Mouse (Mus musculus) MEL (cell line): ENCODE measurements around the gene Efr3b. TPM values are rescaled to one million over a fixed set of nuclear protein-coding genes. Genes with fewer than 3 reads are reported as not detected.

Source experiments
- DNase-seq: peaks from one replicate; pipeline ENCODE4 v3.0.0; 2011; ENCODE audit warnings: low read depth, low spot score
- H3K27ac ChIP-seq: 2 replicates; pipeline ENCODE4 v1.5.1; 2012; ENCODE audit warnings: low read depth, mild to moderate bottlenecking, control low read depth, low read length, moderate library complexity; ENCODE audit not compliant: control insufficient read depth
- H3K27me3 ChIP-seq, 2 experiments: fragments of 150-350 bp in 1 of 2; sonication (generic) in 1 of 2; 2 replicates each; pipeline ENCODE4 v1.6.1; 2012; ENCODE audit warnings: low read length in 2 of 2, mild to moderate bottlenecking in 2 of 2, improper control_type of control experiment in 1 of 2, moderate library complexity in 1 of 2; ENCODE audit not compliant: insufficient read depth in 2 of 2, control insufficient read depth in 1 of 2
- H3K36me3 ChIP-seq, 2 experiments: 2 replicates each; pipeline ENCODE4 v1.6.1; 2012 to 2014; ENCODE audit warnings: low read length in 2 of 2, improper control_type of control experiment in 1 of 2, inconsistent platforms in 1 of 2, mild to moderate bottlenecking in 1 of 2; ENCODE audit not compliant: insufficient read depth in 2 of 2, control insufficient read depth in 1 of 2
- H3K4me1 ChIP-seq, 2 experiments: fragments of 150-350 bp in 1 of 2; sonication (generic) in 1 of 2; 2 replicates each; pipeline ENCODE4 v1.6.1; 2012; ENCODE audit warnings: low read length in 2 of 2, improper control_type of control experiment in 1 of 2, mild to moderate bottlenecking in 1 of 2; ENCODE audit not compliant: insufficient read depth in 2 of 2, control insufficient read depth in 1 of 2
- H3K4me3 ChIP-seq, 2 experiments: fragments of 150-350 bp in 1 of 2; sonication (generic) in 1 of 2; 2 replicates each; pipeline ENCODE4 v1.5.1; 2012; ENCODE audit warnings: low read depth in 2 of 2, low read length in 2 of 2, mild to moderate bottlenecking in 2 of 2, moderate library complexity in 2 of 2, control low read depth in 1 of 2, improper control_type of control experiment in 1 of 2; ENCODE audit not compliant: control insufficient read depth in 1 of 2, insufficient read depth in 1 of 2
- H3K79me2 ChIP-seq: 2 replicates; pipeline ENCODE4 v1.6.1; 2012; ENCODE audit warnings: mild to moderate bottlenecking, low read length, moderate library complexity; ENCODE audit not compliant: control insufficient read depth, poor library complexity, insufficient read depth
- H3K9ac ChIP-seq: 2 replicates; pipeline ENCODE4 v1.6.1; 2012; ENCODE audit warnings: low read depth, mild to moderate bottlenecking, control low read depth, low read length, moderate library complexity; ENCODE audit not compliant: control insufficient read depth, poor library complexity, severe bottlenecking
- H3K9me3 ChIP-seq: fragments of 150-350 bp; sonication (generic); replicated peaks from 2 replicates; pipeline ENCODE4 v1.6.1; 2012; ENCODE audit warnings: mild to moderate bottlenecking, low read length, improper control_type of control experiment, moderate library complexity; ENCODE audit not compliant: insufficient read depth
- BHLHE40 ChIP-seq: IDR thresholded peaks from 2 replicates; pipeline ENCODE4 v1.6.1; 2012; ENCODE audit warnings: low read depth, mild to moderate bottlenecking, inconsistent platforms, low read length, improper control_type of control experiment, borderline replicate concordance
- CHD2 ChIP-seq: IDR thresholded peaks from 2 replicates; pipeline ENCODE4 v1.6.1; 2011; ENCODE audit warnings: low read length, improper control_type of control experiment
- CTCF ChIP-seq, 3 experiments: IDR thresholded peaks in 2 of 3; conservative IDR thresholded peaks in 1 of 3; 2 replicates each; pipeline ENCODE4 v1.5.1; 2011 to 2012; ENCODE audit warnings: low read length in 3 of 3, low read depth in 2 of 3, mild to moderate bottlenecking in 2 of 3, improper control_type of control experiment in 1 of 3, inconsistent platforms in 1 of 3, mixed read lengths in 1 of 3, moderate library complexity in 1 of 3; ENCODE audit not compliant: control insufficient read depth in 1 of 3, insufficient read depth in 1 of 3, poor library complexity in 1 of 3, severe bottlenecking in 1 of 3
- E2F4 ChIP-seq: IDR thresholded peaks from 2 replicates; pipeline ENCODE4 v1.6.1; 2011; ENCODE audit warnings: low read depth, low read length, improper control_type of control experiment, borderline replicate concordance
- ELF1 ChIP-seq: IDR thresholded peaks from 2 replicates; pipeline ENCODE4 v1.6.1; 2014; ENCODE audit warnings: low read depth, mild to moderate bottlenecking, inconsistent platforms, low read length, improper control_type of control experiment, moderate library complexity
- EP300 ChIP-seq, 2 experiments: IDR thresholded peaks; 2 replicates each; pipeline ENCODE4 v1.6.1; 2011; ENCODE audit warnings: improper control_type of control experiment in 2 of 2, low read length in 2 of 2, low read depth in 1 of 2, mild to moderate bottlenecking in 1 of 2
- ETS1 ChIP-seq: IDR thresholded peaks from 2 replicates; pipeline ENCODE4 v1.6.1; 2012; ENCODE audit warnings: low read depth, mild to moderate bottlenecking, inconsistent platforms, low read length, improper control_type of control experiment, moderate library complexity
- GATA1 ChIP-seq: IDR thresholded peaks from 2 replicates; pipeline ENCODE4 v1.6.1; 2011; ENCODE audit warnings: low read depth, low read length, improper control_type of control experiment
- HCFC1 ChIP-seq: IDR thresholded peaks from 2 replicates; pipeline ENCODE4 v1.6.1; 2012; ENCODE audit warnings: low read depth, mild to moderate bottlenecking, inconsistent platforms, low read length, improper control_type of control experiment, moderate library complexity
- KAT2A ChIP-seq: conservative IDR thresholded peaks from 2 replicates; pipeline ENCODE4 v1.6.1; 2012; ENCODE audit warnings: low read depth, low read length, improper control_type of control experiment, inconsistent platforms
- MAX ChIP-seq: IDR thresholded peaks from 2 replicates; pipeline ENCODE4 v1.6.1; 2011; ENCODE audit warnings: low read length, improper control_type of control experiment
- MAZ ChIP-seq: IDR thresholded peaks from 2 replicates; pipeline ENCODE4 v1.6.1; 2012; ENCODE audit warnings: low read depth, mild to moderate bottlenecking, inconsistent platforms, low read length, improper control_type of control experiment
- MEF2A ChIP-seq: IDR thresholded peaks from 2 replicates; pipeline ENCODE4 v1.6.1; 2014; ENCODE audit warnings: low read depth, mild to moderate bottlenecking, inconsistent platforms, low read length, improper control_type of control experiment; ENCODE audit not compliant: poor library complexity, insufficient replicate concordance, severe bottlenecking; ENCODE audit errors: extremely low read depth
- MXI1 ChIP-seq: IDR thresholded peaks from 2 replicates; pipeline ENCODE4 v1.6.1; 2011; ENCODE audit warnings: mild to moderate bottlenecking, low read depth, low read length, improper control_type of control experiment
- MYB ChIP-seq: IDR thresholded peaks from 2 replicates; pipeline ENCODE4 v1.6.1; 2011; ENCODE audit warnings: mild to moderate bottlenecking, low read depth, low read length, improper control_type of control experiment
- NELFE ChIP-seq: IDR thresholded peaks from 2 replicates; pipeline ENCODE4 v1.6.1; 2011; ENCODE audit warnings: low read depth, low read length, improper control_type of control experiment
- NRF1 ChIP-seq: IDR thresholded peaks from 2 replicates; pipeline ENCODE4 v1.6.1; 2014; ENCODE audit warnings: low read depth, mild to moderate bottlenecking, inconsistent platforms, low read length, improper control_type of control experiment, moderate library complexity; ENCODE audit not compliant: poor library complexity, insufficient read depth, severe bottlenecking
- POLR2A ChIP-seq, 2 experiments: IDR thresholded peaks; 2 replicates each; pipeline ENCODE4 v1.6.1; 2011 to 2012; ENCODE audit warnings: low read length in 2 of 2, mild to moderate bottlenecking in 2 of 2, control low read depth in 1 of 2, improper control_type of control experiment in 1 of 2, low read depth in 1 of 2, moderate library complexity in 1 of 2; ENCODE audit not compliant: control insufficient read depth in 1 of 2, insufficient read depth in 1 of 2, poor library complexity in 1 of 2
- POLR2AphosphoS2 ChIP-seq: IDR thresholded peaks from 2 replicates; pipeline ENCODE4 v1.6.1; 2011; ENCODE audit warnings: low read length, improper control_type of control experiment
- POLR2AphosphoS5 ChIP-seq: IDR thresholded peaks from 2 replicates; pipeline ENCODE4 v1.6.1; 2012; ENCODE audit warnings: low read depth, borderline replicate concordance, mild to moderate bottlenecking, inconsistent platforms, low read length, moderate library complexity, mixed read lengths
- RAD21 ChIP-seq: IDR thresholded peaks from 2 replicates; pipeline ENCODE4 v1.6.1; 2011; ENCODE audit warnings: mild to moderate bottlenecking, low read depth, low read length, improper control_type of control experiment
- RCOR1 ChIP-seq: IDR thresholded peaks from 2 replicates; pipeline ENCODE4 v1.6.1; 2012; ENCODE audit warnings: low read depth, mild to moderate bottlenecking, inconsistent platforms, low read length, improper control_type of control experiment
- SIN3A ChIP-seq: IDR thresholded peaks from 2 replicates; pipeline ENCODE4 v1.6.1; 2012; ENCODE audit warnings: low read length, improper control_type of control experiment, inconsistent platforms
- TBP ChIP-seq: IDR thresholded peaks from 2 replicates; pipeline ENCODE4 v1.8.0; 2011; ENCODE audit warnings: low read depth, low read length, improper control_type of control experiment
- TCF12 ChIP-seq: IDR thresholded peaks from 2 replicates; pipeline ENCODE4 v1.6.1; 2014; ENCODE audit warnings: low read depth, mild to moderate bottlenecking, inconsistent platforms, low read length, improper control_type of control experiment, moderate library complexity
- USF2 ChIP-seq, 2 experiments: IDR thresholded peaks; 2 replicates each; pipeline ENCODE4 v1.6.1; 2011 to 2012; ENCODE audit warnings: improper control_type of control experiment in 2 of 2, low read length in 2 of 2, borderline replicate concordance in 1 of 2, inconsistent platforms in 1 of 2, low read depth in 1 of 2, mild to moderate bottlenecking in 1 of 2; ENCODE audit not compliant: insufficient read depth in 1 of 2
- ZC3H11A ChIP-seq: IDR thresholded peaks from 2 replicates; pipeline ENCODE4 v1.6.1; 2012; ENCODE audit warnings: low read depth, mild to moderate bottlenecking, inconsistent platforms, low read length, improper control_type of control experiment
- ZMIZ1 ChIP-seq: IDR thresholded peaks from 2 replicates; pipeline ENCODE4 v1.6.1; 2012; ENCODE audit warnings: low read depth, mild to moderate bottlenecking, inconsistent platforms, low read length, improper control_type of control experiment, moderate library complexity
- polyA plus RNA-seq, 2 experiments: library from polyadenylated mRNA; stranded (reverse) in 1 of 2; unstranded in 1 of 2; fragments of >175 nt in 1 of 2; fragments of >200 nt in 1 of 2; gene quantifications; 2 replicates each; pipeline versions ENCODE4 v1.2.1 to v1.2.4; 2012; ENCODE audit warnings: low replicate concordance in 2 of 2, low read depth in 1 of 2; ENCODE audit not compliant: insufficient read length in 2 of 2, insufficient read depth in 1 of 2, missing spikeins in 1 of 2
- total RNA-seq: library from RNA; depleted of rRNA; stranded (reverse); fragments of 300-350 nt; gene quantifications from 2 replicates; pipeline ENCODE4 v1.2.3, GENCODE M21; 2012

The Efr3b gene
- total and polyA plus RNA-seq, 3 experiments: 1.5 to 1.7 TPM; not detected in 1

DNA sequence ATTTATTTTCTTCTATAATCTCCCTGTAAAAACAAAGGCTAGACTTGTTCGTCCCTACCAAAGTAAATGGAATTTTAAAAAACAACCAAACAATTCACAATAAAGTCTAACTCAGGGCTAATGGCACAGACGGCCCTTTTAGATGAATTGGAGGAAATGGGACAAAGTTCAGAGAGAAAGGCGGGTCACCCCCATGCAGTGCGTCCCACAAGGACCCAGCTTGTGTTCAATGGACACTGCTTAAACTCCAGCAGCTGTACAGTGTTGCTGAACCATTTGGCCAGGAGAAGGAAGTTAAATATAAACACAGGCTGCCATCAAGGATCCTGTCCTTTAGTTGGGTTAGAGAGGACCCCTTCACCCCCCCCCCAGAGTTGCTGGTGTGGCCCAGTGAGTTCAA is 30.9 kb downstream of the Efr3b start:
- H3K4me3 ChIP-seq: no peak overlapping the region
- H3K9me3 ChIP-seq: no peaks in the 10 kb centered on the region
- no peak for DNase-seq
- TF ChIP-seq MAZ: no peak
- TF ChIP-seq TBP: no peak
- TF ChIP-seq MYB: no peak
- no peak for TF ChIP-seq TCF12
- TF ChIP-seq POLR2A (IDR thresholded peaks at IDR 0.05; ENCODE audit: control insufficient read depth in 1 of 2, insufficient read depth in 1 of 2, low read depth in 1 of 2, low read length in 2 of 2, poor library complexity in 1 of 2): no peak
- no peak for TF ChIP-seq POLR2AphosphoS2
- no peak for TF ChIP-seq GATA1
- no peak for TF ChIP-seq CTCF (IDR thresholded peaks at IDR 0.05 in 2 of 3, conservative IDR thresholded peaks at IDR 0.05 in 1 of 3; ENCODE audit: control insufficient read depth in 1 of 3, insufficient read depth in 1 of 3, low read depth in 2 of 3, low read length in 3 of 3, poor library complexity in 1 of 3, severe bottlenecking in 1 of 3)
- no peak for TF ChIP-seq ZC3H11A
- TF ChIP-seq RAD21: no peak
- no peak for TF ChIP-seq ELF1
- TF ChIP-seq EP300 (IDR thresholded peaks at IDR 0.05; ENCODE audit: low read depth in 1 of 2, low read length in 2 of 2): no peak
- TF ChIP-seq POLR2AphosphoS5: no peak
- no peak for TF ChIP-seq MEF2A
- TF ChIP-seq ZMIZ1: no peak
- no peak for TF ChIP-seq MAX
- no peak for TF ChIP-seq BHLHE40
- H3K4me1 ChIP-seq: 0 out of 4 replicates have a peak, but pooled peaks cover 0 to 2% of the 10 kb centered on the region in 2 experiments
- no peaks in the 10 kb centered on the region for H3K36me3 ChIP-seq
- no peak overlapping the region for H3K9ac ChIP-seq
- H3K79me2 ChIP-seq: no peaks in the 10 kb centered on the region
- H3K27ac ChIP-seq: no peak overlapping the region
- H3K27me3 ChIP-seq: peaks cover 9 to 11% of the 10 kb centered on the region in 2 experiments

GRCm38 (mm10) chr12:4007181-4007580 is 31.5 kb downstream of the Efr3b start:
- H3K27me3 ChIP-seq: peaks cover 9% of the 10 kb centered on the region in 2 experiments
- no peak for DNase-seq
- H3K4me1 ChIP-seq: 0 out of 4 replicates have a peak, but pooled peaks cover 0 to 2% of the 10 kb centered on the region in 2 experiments
- TF ChIP-seq KAT2A: no peak
- no peak for TF ChIP-seq NRF1
- no peak for TF ChIP-seq CTCF (IDR thresholded peaks at IDR 0.05 in 2 of 3, conservative IDR thresholded peaks at IDR 0.05 in 1 of 3; ENCODE audit: control insufficient read depth in 1 of 3, insufficient read depth in 1 of 3, low read depth in 2 of 3, low read length in 3 of 3, poor library complexity in 1 of 3, severe bottlenecking in 1 of 3)
- TF ChIP-seq RCOR1: no peak
- TF ChIP-seq E2F4: no peak
- no peak for TF ChIP-seq USF2 (IDR thresholded peaks at IDR 0.05; ENCODE audit: borderline replicate concordance in 1 of 2, insufficient read depth in 1 of 2, low read depth in 1 of 2, low read length in 2 of 2)
- TF ChIP-seq SIN3A: no peak
- no peak for TF ChIP-seq ELF1
- TF ChIP-seq MXI1: no peak
- no peak for TF ChIP-seq ETS1
- TF ChIP-seq HCFC1: no peak
- TF ChIP-seq EP300 (IDR thresholded peaks at IDR 0.05; ENCODE audit: low read depth in 1 of 2, low read length in 2 of 2): no peak
- no peak for TF ChIP-seq NELFE
- no peak for TF ChIP-seq CHD2
- TF ChIP-seq, all 39 proteins: peak for 0
- no peak overlapping the region for H3K9ac ChIP-seq
- H3K79me2 ChIP-seq: no peaks in the 10 kb centered on the region
- H3K9me3 ChIP-seq: no peaks in the 10 kb centered on the region
- no peak overlapping the region for H3K27ac ChIP-seq
- no peaks in the 10 kb centered on the region for H3K36me3 ChIP-seq
- H3K4me3 ChIP-seq: no peak overlapping the region
